Mouse (Mus musculus): ENCODE data around the gene Grk6. TPM values are rescaled to one million over a fixed set of nuclear protein-coding genes. Genes with fewer than 3 reads are reported as not detected.
"Not testable (repeated sequence)": the region's sequence is repeated elsewhere in the genome, so short reads cannot be mapped to it uniquely, and the experiment has no call there.

The Grk6 gene
- polyA plus RNA-seq, 1 experiment, result 128 TPM

GRCm38 (mm10) chr13:55420018-55420932 is 24.6 kb upstream of the Grk6 start:
- Histone ChIP-seq H3K27ac (ENCODE audit: insufficient read depth, low read depth, low read length) (no peak overlapping the region), H3K4me3 (ENCODE audit: insufficient read depth, low read depth, low read length) (no peak overlapping the region), H3K4me1 (ENCODE audit: control insufficient read depth, insufficient read depth, low read length) (peaks cover 24% of the 10 kb centered on the region)
- 49% methylated on average over 51 of the region's 51 CpGs for WGBS
- no peak for TF ChIP-seq CTCF (IDR thresholded peaks at IDR 0.05; ENCODE audit: insufficient read depth, low read depth, low read length)
- no peak for TF ChIP-seq POLR2A (IDR thresholded peaks at IDR 0.05; ENCODE audit: insufficient read depth, low read depth, low read length)

DNA sequence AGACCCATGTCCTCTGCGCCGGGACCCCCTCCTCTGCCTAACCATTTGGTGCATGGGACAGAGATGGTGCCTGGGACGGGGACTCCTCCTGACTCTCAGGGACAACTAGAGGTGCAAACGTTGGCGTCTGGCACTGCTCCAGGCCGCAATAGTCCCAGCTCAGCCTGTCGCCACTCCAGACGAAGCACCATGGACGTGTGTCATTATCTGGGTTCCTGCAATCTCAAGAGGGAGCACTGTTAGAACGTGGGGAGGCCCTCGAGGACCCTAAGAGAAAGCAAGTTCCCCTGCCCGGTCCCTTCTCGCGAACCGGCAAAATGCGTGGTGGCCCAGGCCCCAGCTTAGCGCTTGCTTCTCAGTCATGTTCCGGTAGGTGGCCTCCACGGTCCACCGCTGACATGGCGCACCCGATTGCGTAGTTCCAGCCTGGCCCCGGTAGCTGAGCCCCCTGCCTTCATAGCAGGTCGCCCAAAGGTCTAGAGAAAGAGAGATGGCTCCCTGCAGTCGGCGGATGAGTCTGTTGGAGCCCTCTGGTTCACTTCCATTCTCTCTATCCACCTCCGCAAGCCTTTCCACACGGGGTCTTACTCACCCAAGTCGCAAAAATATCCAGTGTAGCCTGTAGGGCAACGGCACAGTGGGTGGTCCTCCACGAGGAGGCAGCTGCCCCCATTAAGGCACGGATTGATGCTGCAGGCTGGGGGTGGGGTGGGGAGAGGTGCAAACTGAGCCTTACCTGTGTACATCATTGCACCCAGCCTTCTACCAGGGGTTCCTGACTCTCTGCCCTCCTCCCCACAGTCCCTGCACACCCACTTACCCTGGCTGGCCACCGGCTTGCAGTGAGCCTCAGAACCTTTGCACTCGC is 23.7 kb upstream of the Grk6 start:
- 13% methylated on average over 35 of the region's 35 CpGs for WGBS
- peak overlapping the region; percentile 41 for H3K4me3 ChIP-seq (ENCODE audit: insufficient read depth, low read depth, low read length)
- TF ChIP-seq POLR2A (IDR thresholded peaks at IDR 0.05; ENCODE audit: insufficient read depth, low read depth, low read length) (no peak), CTCF (IDR thresholded peaks at IDR 0.05; ENCODE audit: insufficient read depth, low read depth, low read length) (peak; percentile 61)
- H3K27ac ChIP-seq (ENCODE audit: insufficient read depth, low read depth, low read length), result no peak overlapping the region
- H3K4me1 ChIP-seq (ENCODE audit: control insufficient read depth, insufficient read depth, low read length), result peaks cover 24% of the 10 kb centered on the region

GRCm38 (mm10) chr13:55426613-55427012 is 18.3 kb upstream of the Grk6 start, which contains the start of gene F12:
Gene F12 (minus strand): TSS chr13:55426793.
- WGBS, result 93% methylated on average over 10 of the region's 10 CpGs
- no peak for TF ChIP-seq POLR2A (IDR thresholded peaks at IDR 0.05; ENCODE audit: insufficient read depth, low read depth, low read length)
- TF ChIP-seq CTCF (IDR thresholded peaks at IDR 0.05; ENCODE audit: insufficient read depth, low read depth, low read length), result no peak
- Histone ChIP-seq H3K4me1 (ENCODE audit: control insufficient read depth, insufficient read depth, low read length) (peaks cover 3% of the 10 kb centered on the region), H3K27ac (ENCODE audit: insufficient read depth, low read depth, low read length) (no peak within 1 kb of the TSS), H3K4me3 (ENCODE audit: insufficient read depth, low read depth, low read length) (no peak within 1 kb of the TSS)

GRCm38 (mm10) chr13:55429226-55429888 is 15.5 kb upstream of the Grk6 start:
- 82% methylated on average over 12 of the region's 12 CpGs for WGBS
- no peak overlapping the region for H3K27ac ChIP-seq (ENCODE audit: insufficient read depth, low read depth, low read length)
- TF ChIP-seq CTCF (IDR thresholded peaks at IDR 0.05; ENCODE audit: insufficient read depth, low read depth, low read length) (no peak), POLR2A (IDR thresholded peaks at IDR 0.05; ENCODE audit: insufficient read depth, low read depth, low read length) (no peak)

DNA sequence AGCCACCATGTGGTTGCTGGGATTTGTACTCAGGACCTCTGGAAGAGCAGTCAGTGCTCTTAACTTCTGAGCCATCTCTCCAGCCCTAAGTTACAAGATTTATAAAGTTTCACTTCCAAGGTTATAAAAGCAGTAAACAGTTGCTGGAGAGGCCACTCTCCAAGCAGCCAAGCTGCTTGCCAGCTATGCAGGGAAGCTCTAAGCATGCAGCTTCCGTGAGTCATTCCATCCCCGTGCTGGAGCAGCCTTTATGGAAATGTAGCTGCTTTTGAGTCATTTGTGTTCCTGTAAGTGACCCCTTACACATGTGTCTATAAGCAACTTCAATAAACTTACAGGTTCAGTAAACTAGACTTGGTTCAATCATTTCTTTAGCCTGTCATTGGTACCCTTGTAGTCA is 14.3 kb upstream of the Grk6 start:
- Histone ChIP-seq H3K27ac (ENCODE audit: insufficient read depth, low read depth, low read length) (no peak overlapping the region), H3K4me1 (ENCODE audit: control insufficient read depth, insufficient read depth, low read length) (no peaks in the 10 kb centered on the region), H3K4me3 (ENCODE audit: insufficient read depth, low read depth, low read length) (no peak overlapping the region)
- TF ChIP-seq CTCF (IDR thresholded peaks at IDR 0.05; ENCODE audit: insufficient read depth, low read depth, low read length) (no peak), POLR2A (IDR thresholded peaks at IDR 0.05; ENCODE audit: insufficient read depth, low read depth, low read length) (no peak)
- WGBS, result 74% methylated on average over 2 of the region's 2 CpGs

More at GRCm38 (mm10) chr13:55429226-55429888, 15.5 kb upstream of the Grk6 start:
- Histone ChIP-seq H3K4me3 (ENCODE audit: insufficient read depth, low read depth, low read length) (no peak overlapping the region), H3K4me1 (ENCODE audit: control insufficient read depth, insufficient read depth, low read length) (no peaks in the 10 kb centered on the region)

DNA sequence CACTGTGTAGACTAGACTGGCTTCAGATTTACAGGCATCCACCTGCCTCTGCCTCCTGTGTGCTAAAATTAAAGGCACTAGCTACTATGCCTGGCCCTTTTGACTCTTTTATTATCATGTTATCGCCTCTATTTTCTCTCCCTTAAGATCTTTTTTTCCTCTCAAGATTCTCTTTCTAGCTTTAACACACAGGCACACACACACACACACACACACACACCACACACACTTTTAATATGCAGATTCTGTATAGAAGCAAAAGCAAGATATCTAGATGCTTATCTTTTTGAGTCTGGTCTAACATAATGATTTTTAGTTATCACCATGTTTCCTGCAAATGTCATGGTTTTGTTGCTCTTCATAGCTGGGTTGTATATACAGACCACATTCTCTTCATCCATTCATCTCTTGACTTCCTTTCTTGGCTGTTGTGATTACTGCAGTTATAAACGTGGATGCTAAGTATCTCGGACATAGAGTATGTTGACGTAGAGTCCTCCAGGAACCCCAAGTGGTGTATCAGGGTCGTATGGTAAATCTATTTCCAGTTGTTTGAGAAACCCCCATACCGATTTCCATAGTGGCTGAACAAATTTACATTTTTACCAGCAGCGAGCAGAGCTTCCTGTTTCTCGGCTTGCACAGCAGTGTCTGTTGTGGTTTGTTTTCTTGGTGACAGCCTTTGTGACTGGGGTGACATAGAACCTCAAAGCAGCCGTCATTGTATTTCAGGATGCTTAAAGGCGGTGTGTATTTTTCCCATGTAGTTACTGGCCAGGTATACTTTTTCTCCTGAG is 12.8 kb upstream of the Grk6 start:
- TF ChIP-seq CTCF (IDR thresholded peaks at IDR 0.05; ENCODE audit: insufficient read depth, low read depth, low read length), result no peak
- TF ChIP-seq POLR2A (IDR thresholded peaks at IDR 0.05; ENCODE audit: insufficient read depth, low read depth, low read length), result no peak
- Histone ChIP-seq H3K4me3 (ENCODE audit: insufficient read depth, low read depth, low read length) (no peak overlapping the region), H3K4me1 (ENCODE audit: control insufficient read depth, insufficient read depth, low read length) (no peaks in the 10 kb centered on the region), H3K27ac (ENCODE audit: insufficient read depth, low read depth, low read length) (no peak overlapping the region)
- WGBS, result 75% methylated on average over 10 of the region's 10 CpGs

- WGBS, result 88% methylated on average over 15 of the region's 15 CpGs
- not testable (repeated sequence) for H3K27ac ChIP-seq (ENCODE audit: insufficient read depth, low read depth, low read length); H3K4me1 ChIP-seq (ENCODE audit: control insufficient read depth, insufficient read depth, low read length); H3K4me3 ChIP-seq (ENCODE audit: insufficient read depth, low read depth, low read length)
Measured at GRCm38 (mm10) chr13:55437111-55437629, 7.7 kb upstream of the Grk6 start.

DNA sequence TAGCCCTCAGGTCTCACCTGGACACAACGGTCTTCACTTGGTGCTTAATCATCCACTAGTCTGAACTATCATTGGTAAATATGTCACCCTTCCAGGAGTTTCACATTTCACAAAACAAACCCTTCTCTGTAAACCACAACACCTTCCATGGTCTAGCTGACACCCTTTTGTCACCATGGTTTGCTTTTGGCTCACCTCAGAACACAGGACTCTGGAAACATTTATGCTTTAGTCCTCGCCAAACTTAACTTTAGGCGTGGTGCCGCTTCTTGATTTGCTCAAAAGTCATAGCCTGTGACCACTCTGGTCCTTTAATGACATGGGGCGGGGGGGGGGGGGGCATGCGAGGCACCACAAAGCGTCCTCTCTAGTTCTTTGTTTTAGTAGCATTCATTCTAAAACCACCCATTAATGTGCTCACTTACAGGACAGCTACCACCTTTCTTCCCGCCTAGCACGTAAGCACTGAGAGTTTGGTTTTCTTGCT is 1.0 kb upstream of the Grk6 start:
- H3K27ac ChIP-seq (ENCODE audit: insufficient read depth, low read depth, low read length), result no peak overlapping the region
- whole genome bisulfite sequencing, result 37% methylated on average over 9 of the region's 9 CpGs

More for the DNA sequence above, 1.0 kb upstream of the Grk6 start:
- H3K4me3 ChIP-seq (ENCODE audit: insufficient read depth, low read depth, low read length), result no peak overlapping the region
- no peak for TF ChIP-seq CTCF (IDR thresholded peaks at IDR 0.05; ENCODE audit: insufficient read depth, low read depth, low read length)
- TF ChIP-seq POLR2A (IDR thresholded peaks at IDR 0.05; ENCODE audit: insufficient read depth, low read depth, low read length), result no peak
- H3K4me1 ChIP-seq (ENCODE audit: control insufficient read depth, insufficient read depth, low read length), result peaks cover 15% of the 10 kb centered on the region

All from olfactory bulb, adult 2 months (tissue).